Mouse (Mus musculus) hindbrain, embryonic 11.5 days (tissue): Measurements from ENCODE around the gene Grm7. TPM values are rescaled to one million over a fixed set of nuclear protein-coding genes. Genes with fewer than 3 reads are reported as not detected.

Experiments used
- ATAC-seq: fragments of 200-750 bp; cut with Nextera tagmentation; 2 replicates; pipeline ENCODE4 v1.8.0; 2017; ENCODE audit warnings: mild to moderate bottlenecking, moderate TSS enrichment, moderate library complexity; ENCODE audit not compliant: low FRiP score
- DNase-seq: peaks from one replicate; pipeline ENCODE4 v3.0.0-alpha.2; 2015; ENCODE audit warnings: low spot score
- H3K27ac ChIP-seq: fragments of 300-500 bp; sonication (generic); 2 replicates; pipeline ENCODE4 v1.5.1; 2014; ENCODE audit warnings: mild to moderate bottlenecking, low read depth, low read length
- H3K27me3 ChIP-seq: fragments of 300-500 bp; sonication (generic); 2 replicates; pipeline ENCODE4 v1.6.1; 2014; ENCODE audit warnings: mild to moderate bottlenecking, low read length, moderate library complexity, mixed read lengths; ENCODE audit not compliant: control insufficient read depth, insufficient read depth
- H3K36me3 ChIP-seq: fragments of 300-500 bp; sonication (generic); 2 replicates; pipeline ENCODE4 v1.6.1; 2014; ENCODE audit warnings: mild to moderate bottlenecking, low read length, moderate library complexity, mixed read lengths; ENCODE audit not compliant: control insufficient read depth, insufficient read depth
- H3K4me1 ChIP-seq: fragments of 300-500 bp; sonication (generic); replicated peaks from 2 replicates; pipeline ENCODE4 v1.6.1; 2014; ENCODE audit warnings: low read length, mixed read lengths; ENCODE audit not compliant: control insufficient read depth, insufficient read depth
- H3K4me2 ChIP-seq: fragments of 300-500 bp; sonication (generic); replicated peaks from 2 replicates; pipeline ENCODE4 v1.6.1; 2014; ENCODE audit warnings: mild to moderate bottlenecking, low read depth, low read length
- H3K4me3 ChIP-seq: fragments of 300-500 bp; sonication (generic); 2 replicates; pipeline ENCODE4 v1.5.1; 2014; ENCODE audit warnings: low read depth, low read length
- H3K9ac ChIP-seq: fragments of 300-500 bp; sonication (generic); 2 replicates; pipeline ENCODE4 v1.6.1; 2014; ENCODE audit warnings: low read depth, low read length
- H3K9me3 ChIP-seq: fragments of 300-500 bp; sonication (generic); 2 replicates; pipeline ENCODE4 v1.6.1; 2016; ENCODE audit warnings: low read length; ENCODE audit not compliant: control insufficient read depth
- WGBS: fragments of 180-500 bp; shearing (Covaris S2); extraction: QIAGEN DNeasy Blood & Tissue Kit; methylation state at CpG from one replicate; pipeline ENCODE4 v1.1.7; 2014; 5-methylcytosine and 5-hydroxymethylcytosine counted together
- polyA plus RNA-seq: library from polyadenylated mRNA; unstranded; fragments of >200 nt; fragmentation: Nextera tagmentation; extraction: Ambion mirVana; gene quantifications from 2 replicates; pipeline ENCODE4 v1.2.1, GENCODE M21; 2014

Gene Grm7
- polyA plus RNA-seq, 1 experiment from 2014 or later: 0.69 TPM

DNA sequence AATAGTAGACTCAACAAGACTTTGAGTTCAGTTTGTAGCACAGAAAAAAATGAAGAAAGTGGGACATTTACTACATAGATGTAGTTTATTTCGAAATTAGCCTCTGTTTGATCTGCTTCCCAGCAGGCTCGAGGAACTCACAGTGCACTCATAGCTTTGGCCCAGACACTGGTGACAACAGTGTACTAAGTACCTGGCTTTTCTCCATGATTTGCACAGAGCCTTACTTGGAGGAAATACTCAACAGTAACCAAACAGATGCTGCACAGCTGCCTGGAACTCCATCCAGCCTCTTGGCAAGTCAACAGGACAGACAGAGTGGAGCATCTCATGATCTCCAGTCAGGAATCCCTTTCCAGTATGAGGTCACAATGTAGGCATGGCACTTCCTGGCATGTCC lies 939.5 kb downstream of the Grm7 start:
- H3K4me2 ChIP-seq: no peak overlapping the region
- H3K4me1 ChIP-seq: no peaks in the 10 kb centered on the region
- DNase-seq: no peak
- H3K27me3 ChIP-seq: no peaks in the 10 kb centered on the region
- no peak for ATAC-seq
- H3K36me3 ChIP-seq: no peaks in the 10 kb centered on the region
- H3K27ac ChIP-seq: no peak overlapping the region
- 81% methylated on average over 2 of the region's 2 CpGs for WGBS
- H3K4me3 ChIP-seq: no peak overlapping the region
- no peak overlapping the region for H3K9ac ChIP-seq
- H3K9me3 ChIP-seq: no peaks in the 10 kb centered on the region

DNA sequence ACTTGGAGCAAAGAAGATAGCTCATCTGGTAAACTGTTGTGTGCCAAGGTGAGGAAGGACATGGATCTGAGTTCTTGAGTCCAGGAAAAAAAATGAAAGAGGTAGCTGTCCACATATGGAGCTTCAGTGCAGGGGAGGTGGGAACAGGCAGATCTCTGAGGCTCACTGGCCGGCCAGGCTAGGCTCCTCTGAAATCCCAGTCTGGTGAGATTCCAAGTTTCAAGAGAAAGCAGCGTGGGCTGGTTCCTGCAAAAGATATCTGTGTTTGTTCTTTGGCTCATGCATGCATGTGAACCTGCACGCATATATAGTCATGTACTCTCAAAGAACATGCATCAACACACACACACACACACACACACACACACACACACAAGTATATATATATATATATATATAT lies 942.2 kb downstream of the Grm7 start:
- no peak overlapping the region for H3K4me3 ChIP-seq
- no peaks in the 10 kb centered on the region for H3K36me3 ChIP-seq
- no peak overlapping the region for H3K4me2 ChIP-seq
- ATAC-seq: no peak
- no peak overlapping the region for H3K27ac ChIP-seq
- H3K9ac ChIP-seq: no peak overlapping the region
- H3K27me3 ChIP-seq: no peaks in the 10 kb centered on the region
- DNase-seq: no peak
- H3K4me1 ChIP-seq: no peaks in the 10 kb centered on the region
- 89% methylated on average over 3 of the region's 3 CpGs for WGBS
- no peaks in the 10 kb centered on the region for H3K9me3 ChIP-seq

DNA sequence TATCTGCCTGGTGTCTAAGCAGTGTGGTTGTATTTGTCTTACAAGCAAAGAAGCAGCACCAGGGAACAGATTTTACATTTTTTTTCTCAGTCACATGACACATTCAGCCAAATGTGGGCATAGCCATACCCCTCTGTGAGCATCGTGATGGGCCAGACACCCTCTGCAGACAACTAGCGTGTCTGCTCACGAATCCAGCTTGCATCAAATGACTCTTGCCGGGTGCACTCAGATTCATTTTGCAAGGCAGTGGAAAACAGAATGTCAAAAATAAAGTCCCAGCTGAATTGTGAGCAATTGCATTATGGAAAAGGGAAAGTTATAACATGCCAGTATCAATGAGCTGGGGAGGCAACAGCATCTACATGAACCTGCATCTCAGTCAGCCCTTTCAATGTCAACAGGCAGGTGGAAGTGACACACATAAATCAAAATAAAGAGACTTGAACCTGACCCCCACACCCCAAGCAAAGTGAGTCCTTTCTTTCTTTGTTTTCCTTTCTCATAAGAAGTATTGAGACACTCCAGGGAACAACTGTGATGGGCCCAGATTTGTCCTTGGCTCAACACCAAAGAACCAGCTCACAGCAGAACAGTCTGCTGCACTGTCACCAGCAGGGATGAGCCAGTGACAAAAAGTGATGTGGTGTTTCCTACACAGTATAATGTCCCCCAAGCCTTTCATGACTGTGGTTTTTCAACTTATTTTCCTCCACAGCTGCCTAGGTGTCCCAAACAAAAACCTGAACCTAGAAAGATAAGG lies 956.7 kb downstream of the Grm7 start:
- WGBS: 90% methylated on average over 4 of the region's 4 CpGs
- H3K4me2 ChIP-seq: no peak overlapping the region
- no peaks in the 10 kb centered on the region for H3K9me3 ChIP-seq
- H3K4me1 ChIP-seq: no peaks in the 10 kb centered on the region
- no peak overlapping the region for H3K9ac ChIP-seq
- no peaks in the 10 kb centered on the region for H3K36me3 ChIP-seq
- H3K4me3 ChIP-seq: no peak overlapping the region
- ATAC-seq (no peak), DNase-seq (no peak)
- H3K27me3 ChIP-seq: no peaks in the 10 kb centered on the region
- no peak overlapping the region for H3K27ac ChIP-seq

DNA sequence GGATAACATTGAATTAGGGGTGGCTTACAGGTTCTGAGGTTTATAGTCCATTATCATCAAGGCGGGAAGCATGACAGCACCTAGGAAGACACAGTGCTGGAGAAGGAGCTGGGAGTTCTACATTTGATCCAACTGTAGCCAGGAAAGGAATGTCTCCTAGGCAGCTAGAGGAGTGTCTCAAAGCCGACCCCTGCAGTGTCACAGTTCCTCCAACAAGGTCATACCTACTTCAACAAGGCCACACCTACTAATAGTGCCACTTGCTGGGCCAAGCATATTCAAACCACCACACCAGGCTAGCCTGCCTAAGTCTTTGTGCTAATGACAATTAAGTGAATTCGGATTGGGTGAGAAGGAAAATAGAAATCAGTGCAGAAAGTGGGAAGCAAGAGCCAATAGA lies 965.0 kb downstream of the Grm7 start:
- ATAC-seq (no peak), DNase-seq (no peak)
- Histone ChIP-seq H3K36me3 (no peaks in the 10 kb centered on the region), H3K27ac (no peak overlapping the region), H3K4me2 (no peak overlapping the region), H3K4me3 (no peak overlapping the region), H3K4me1 (no peaks in the 10 kb centered on the region), H3K9ac (no peak overlapping the region), H3K9me3 (no peaks in the 10 kb centered on the region), H3K27me3 (no peaks in the 10 kb centered on the region)
- 85% methylated on average over 3 of the region's 3 CpGs for WGBS

DNA sequence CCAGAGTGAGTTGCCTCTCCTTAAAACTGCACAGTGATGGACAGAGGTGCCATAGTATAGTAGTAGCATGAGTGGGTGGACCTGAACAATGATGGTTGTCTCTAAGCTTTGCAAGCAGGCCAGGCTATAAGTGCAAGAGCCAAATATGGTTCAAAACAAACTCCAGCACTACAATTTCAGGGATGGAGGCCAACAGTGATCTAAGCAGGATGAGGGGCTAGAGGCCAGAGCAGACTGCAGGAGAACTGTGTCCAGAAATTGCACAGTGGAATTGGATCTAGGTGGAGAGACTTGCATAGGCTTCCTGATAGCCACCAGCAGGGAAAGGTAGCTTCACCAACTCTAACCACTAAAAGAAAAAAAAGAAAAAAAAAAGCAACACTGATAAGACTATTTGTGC lies 968.5 kb downstream of the Grm7 start:
- Histone ChIP-seq H3K9ac (no peak overlapping the region), H3K9me3 (no peaks in the 10 kb centered on the region), H3K36me3 (no peaks in the 10 kb centered on the region), H3K27me3 (no peaks in the 10 kb centered on the region), H3K4me2 (no peak overlapping the region), H3K4me1 (no peaks in the 10 kb centered on the region), H3K27ac (no peak overlapping the region), H3K4me3 (no peak overlapping the region)
- ATAC-seq (no peak), DNase-seq (no peak)
